Mouse (Mus musculus) T-helper 17 cell (primary cell): Measurements from ENCODE around the gene Nbdy.

ENCODE experiments used
- in situ Hi-C, 2 experiments: fragments of 300-600 bp; cut with MboI, MseI; formaldehyde crosslinking; loops; 1 replicate in 1 of 2; 2 replicates in 1 of 2; pipeline ENCODE4 v1.15.1; 2025; ENCODE audit warnings: high pct_unique_total_duplicates in 2 of 2

The Nbdy gene

GRCm38 (mm10) chrX:153723110-153723916 is at the start of gene Nbdy:
TSS of gene Nbdy (plus strand) at chrX:153723590.
- in situ Hi-C loops: no loop called here

- in situ Hi-C loops: no loop called here
Observed at GRCm38 (mm10) chrX:153695782-153696395, 27.5 kb upstream of the Nbdy start, which contains the start of gene Kctd12b. TSS of gene Kctd12b (minus strand) at chrX:153696391.

- in situ Hi-C loops: no loop called here
Observed at GRCm38 (mm10) chrX:153700463-153700862, 22.9 kb upstream of the Nbdy start.

GRCm38 (mm10) chrX:153707735-153708134 is 15.7 kb upstream of the Nbdy start:
- in situ Hi-C loops: no loop called here

- in situ Hi-C loops: no loop called here
Observed at GRCm38 (mm10) chrX:153716716-153717115, 6.7 kb upstream of the Nbdy start.

GRCm38 (mm10) chrX:153719602-153720001 is 3.8 kb upstream of the Nbdy start:
- in situ Hi-C loops: no loop called here

GRCm38 (mm10) chrX:153724400-153724799 is 1.0 kb downstream of the Nbdy start:
- in situ Hi-C loops: no loop called here

GRCm38 (mm10) chrX:153735697-153736096 is 12.3 kb downstream of the Nbdy start:
- in situ Hi-C loops: no loop called here

- in situ Hi-C loops: no loop called here
Observed at GRCm38 (mm10) chrX:153742493-153742892, 19.1 kb downstream of the Nbdy start.

- in situ Hi-C loops: no loop called here
Observed at GRCm38 (mm10) chrX:153749230-153749629, 25.8 kb downstream of the Nbdy start.
